Mouse (Mus musculus) limb, embryonic 11.5 days (tissue): ENCODE measurements around the gene Tti1. TPM values are rescaled to one million over a fixed set of nuclear protein-coding genes. Genes with fewer than 3 reads are reported as not detected.

Experiments used
- ATAC-seq: fragments of 200-750 bp; cut with Nextera tagmentation; 2 replicates; pipeline ENCODE4 v1.8.0; 2017; ENCODE audit warnings: low read depth; ENCODE audit not compliant: insufficient number of reproducible peaks, low FRiP score, low TSS enrichment
- DNase-seq: peaks from one replicate; pipeline ENCODE4 v3.0.0-alpha.2; 2015; ENCODE audit warnings: low spot score
- H3K27ac ChIP-seq: fragments of 300-500 bp; sonication (generic); replicated peaks from 2 replicates; pipeline ENCODE4 v1.5.1; 2014; ENCODE audit warnings: low read depth, mild to moderate bottlenecking, low read length
- H3K27me3 ChIP-seq: fragments of 300-500 bp; sonication (generic); 2 replicates; pipeline ENCODE4 v1.6.1; 2014; ENCODE audit warnings: mild to moderate bottlenecking, low read length, mixed read lengths; ENCODE audit not compliant: control insufficient read depth, insufficient read depth
- H3K36me3 ChIP-seq: fragments of 300-500 bp; sonication (generic); 2 replicates; pipeline ENCODE4 v1.6.1; 2014; ENCODE audit warnings: mild to moderate bottlenecking, low read length, moderate library complexity, mixed read lengths; ENCODE audit not compliant: control insufficient read depth, insufficient read depth
- H3K4me1 ChIP-seq: fragments of 300-500 bp; sonication (generic); 2 replicates; pipeline ENCODE4 v1.6.1; 2014; ENCODE audit warnings: low read length, mixed read lengths; ENCODE audit not compliant: control insufficient read depth, insufficient read depth
- H3K4me2 ChIP-seq: fragments of 300-500 bp; sonication (generic); 2 replicates; pipeline ENCODE4 v1.6.1; 2014; ENCODE audit warnings: low read depth, mild to moderate bottlenecking, moderate library complexity; ENCODE audit not compliant: severe bottlenecking
- H3K4me3 ChIP-seq: fragments of 300-500 bp; sonication (generic); 2 replicates; pipeline ENCODE4 v1.5.1; 2014; ENCODE audit warnings: low read depth, low read length
- H3K9ac ChIP-seq: fragments of 300-500 bp; sonication (generic); 2 replicates; pipeline ENCODE4 v1.6.1; 2014; ENCODE audit warnings: mild to moderate bottlenecking, low read length
- H3K9me3 ChIP-seq: fragments of 300-500 bp; sonication (generic); 2 replicates; pipeline ENCODE4 v1.6.1; 2016; ENCODE audit warnings: low read length; ENCODE audit not compliant: control insufficient read depth
- WGBS: fragments of 180-500 bp; shearing (Covaris S2); extraction: QIAGEN DNeasy Blood & Tissue Kit; methylation state at CpG from one replicate; pipeline ENCODE4 v1.1.7; 2014; 5-methylcytosine and 5-hydroxymethylcytosine counted together
- polyA plus RNA-seq: library from polyadenylated mRNA; unstranded; fragments of >200 nt; fragmentation: Nextera tagmentation; extraction: Ambion mirVana; gene quantifications from 2 replicates; pipeline ENCODE4 v1.2.1, GENCODE M21; 2014

Tti1 gene
- polyA plus RNA-seq, 1 experiment from 2014 or later, result 32.4 TPM

- no peak for ATAC-seq
- H3K4me1 ChIP-seq, result no peaks in the 10 kb centered on the region
- WGBS, result 78% methylated on average over 5 of the region's 5 CpGs
- no peak overlapping the region for H3K4me3 ChIP-seq
- no peaks in the 10 kb centered on the region for H3K36me3 ChIP-seq
- H3K27ac ChIP-seq, result no peak overlapping the region
- no peak overlapping the region for H3K4me2 ChIP-seq
- H3K27me3 ChIP-seq, result no peaks in the 10 kb centered on the region
- no peaks in the 10 kb centered on the region for H3K9me3 ChIP-seq
- no peak for DNase-seq
- no peak overlapping the region for H3K9ac ChIP-seq
Measured at GRCm38 (mm10) chr2:157953978-157954377, 74.3 kb downstream of the Tti1 start.

- H3K4me1 ChIP-seq, result peaks cover 21% of the 10 kb centered on the region
- H3K4me2 ChIP-seq, result peak overlapping the region; percentile 97
- H3K9ac ChIP-seq, result peak overlapping the region; percentile 83
- no peak for DNase-seq
- no peak overlapping the region; the same call in 1 of the 2 replicates for H3K27ac ChIP-seq
- WGBS, result 12% methylated on average over 27 of the region's 37 CpGs
- H3K36me3 ChIP-seq, result no peaks in the 10 kb centered on the region
- no peak for ATAC-seq
- no peaks in the 10 kb centered on the region for H3K9me3 ChIP-seq
- H3K4me3 ChIP-seq, result peak overlapping the region; percentile 46
- H3K27me3 ChIP-seq, result peaks cover 14% of the 10 kb centered on the region
Measured at GRCm38 (mm10) chr2:157944156-157944893, 83.9 kb downstream of the Tti1 start.

- ATAC-seq (peak; percentile 71), DNase-seq (peak; percentile 90)
- H3K36me3 ChIP-seq, result no peaks in the 10 kb centered on the region
- no peaks in the 10 kb centered on the region for H3K9me3 ChIP-seq
- under 1% methylated on average over 47 of the region's 47 CpGs for WGBS
- no peak overlapping the region; the same call in 1 of the 2 replicates for H3K27ac ChIP-seq
- peak overlapping the region; percentile 46 for H3K4me3 ChIP-seq
- H3K27me3 ChIP-seq, result peaks cover 14% of the 10 kb centered on the region
- peak overlapping the region; percentile 97 for H3K4me2 ChIP-seq
- peaks cover 21% of the 10 kb centered on the region for H3K4me1 ChIP-seq
- H3K9ac ChIP-seq, result peak overlapping the region; percentile 83
Measured at GRCm38 (mm10) chr2:157943514-157944155, 84.6 kb downstream of the Tti1 start.

GRCm38 (mm10) chr2:157940586-157941185 lies 87.5 kb downstream of the Tti1 start:
- Histone ChIP-seq H3K27ac (no peak overlapping the region), H3K4me1 (peaks cover 21% of the 10 kb centered on the region), H3K27me3 (peaks cover 17% of the 10 kb centered on the region), H3K4me2 (peak overlapping the region; percentile 37; the same call in 1 of the 2 replicates), H3K9ac (no peak overlapping the region), H3K4me3 (0 out of 2 replicates have a peak overlapping the region, but pooled peaks have one; percentile 12), H3K36me3 (no peaks in the 10 kb centered on the region), H3K9me3 (no peaks in the 10 kb centered on the region)
- DNase-seq (no peak), ATAC-seq (no peak)
- WGBS, result 1% methylated on average over 18 of the region's 18 CpGs

GRCm38 (mm10) chr2:157936676-157937075 lies 91.6 kb downstream of the Tti1 start:
- H3K9ac ChIP-seq, result no peak overlapping the region
- no peak for ATAC-seq

GRCm38 (mm10) chr2:157935444-157936171 lies 92.6 kb downstream of the Tti1 start:
- WGBS, result 71% methylated on average over 11 of the region's 11 CpGs
- H3K27me3 ChIP-seq, result peaks cover 3% of the 10 kb centered on the region; the same call in 1 of the 2 replicates
- no peak overlapping the region for H3K4me2 ChIP-seq
- H3K4me1 ChIP-seq, result peaks cover 5% of the 10 kb centered on the region; the same call in 1 of the 2 replicates
- no peak overlapping the region for H3K4me3 ChIP-seq
- DNase-seq (no peak), ATAC-seq (no peak)
- no peak overlapping the region for H3K27ac ChIP-seq
- no peaks in the 10 kb centered on the region for H3K36me3 ChIP-seq
- no peaks in the 10 kb centered on the region for H3K9me3 ChIP-seq
- no peak overlapping the region for H3K9ac ChIP-seq

More at GRCm38 (mm10) chr2:157936676-157937075, 91.6 kb downstream of the Tti1 start:
- Histone ChIP-seq H3K4me1 (peaks cover 12% of the 10 kb centered on the region), H3K36me3 (no peaks in the 10 kb centered on the region), H3K27me3 (peaks cover 12% of the 10 kb centered on the region; the same call in 1 of the 2 replicates), H3K27ac (no peak overlapping the region), H3K4me3 (no peak overlapping the region), H3K4me2 (no peak overlapping the region), H3K9me3 (no peaks in the 10 kb centered on the region)
- 74% methylated on average over 4 of the region's 4 CpGs for WGBS
- DNase-seq, result no peak

- no peaks in the 10 kb centered on the region for H3K27me3 ChIP-seq
- DNase-seq (no peak), ATAC-seq (no peak)
- no peak overlapping the region for H3K9ac ChIP-seq
- H3K9me3 ChIP-seq, result no peaks in the 10 kb centered on the region
- H3K4me3 ChIP-seq, result no peak overlapping the region
- H3K27ac ChIP-seq, result no peak overlapping the region
- H3K36me3 ChIP-seq, result no peaks in the 10 kb centered on the region
- 78% methylated on average over 4 of the region's 4 CpGs for WGBS
- 0 out of 2 replicates have a peak, but pooled peaks cover 5% of the 10 kb centered on the region for H3K4me1 ChIP-seq
- H3K4me2 ChIP-seq, result no peak overlapping the region
Measured at GRCm38 (mm10) chr2:157932655-157933054, 95.6 kb downstream of the Tti1 start.
